In genomic region chr17:80660707-80661380, GRCm38 (mm10) we compare ENCODE assay signal across 18 mouse cellular contexts.
DNase-seq lines count a peak whose midpoint lies in the region; ATAC-seq and TF ChIP-seq lines count a peak whose summit lies in the region.
"Had no signal": no experiment of that assay in that cellular context is flagged by ENCODE, and none has a peak within 500 bp of the region (broad histone marks: within the 10 kb centered on the region; RNA-seq: fewer than 3 reads in every experiment).

No protein-coding gene starts in this region.

- no peaks in the 10 kb centered on the region for H3K36me3 ChIP-seq in forebrain, embryonic 13.5 days (ENCODE audit: poor library complexity, severe bottlenecking)
- H3K36me3 ChIP-seq in forebrain, postnatal 0 days (ENCODE audit: insufficient read depth) = 0 out of 2 replicates have a peak, but pooled peaks cover 6% of the 10 kb centered on the region
- H3K36me3 ChIP-seq in midbrain, embryonic 11.5 days (ENCODE audit: control insufficient read depth, insufficient read depth, low read length) = no peaks in the 10 kb centered on the region
- no peaks in the 10 kb centered on the region; the same call in 1 of the 2 replicates for H3K36me3 ChIP-seq in midbrain, embryonic 14.5 days (ENCODE audit: control insufficient read depth, insufficient read depth, low read length)
- no peaks in the 10 kb centered on the region; the same call in 1 of the 2 replicates for H3K36me3 ChIP-seq in neural tube, embryonic 15.5 days
- H3K36me3 ChIP-seq: heart, embryonic 15.5 days; limb, embryonic 12.5 days; liver, embryonic 13.5 days; lung, embryonic 15.5 days had no signal

- no peak for TF ChIP-seq CTCF in forebrain, postnatal 0 days (IDR thresholded peaks at IDR 0.05; ENCODE audit: low read depth)

- whole genome bisulfite sequencing in forebrain, embryonic 13.5 days = 71% methylated on average over 15 of the region's 15 CpGs
- 61% methylated on average over 15 of the region's 15 CpGs for WGBS in forebrain, postnatal 0 days
- 85% methylated on average over 15 of the region's 15 CpGs for WGBS in midbrain, embryonic 11.5 days
- 68% methylated on average over 15 of the region's 15 CpGs for WGBS in midbrain, embryonic 14.5 days
- 65% methylated on average over 15 of the region's 15 CpGs for WGBS in neural tube, embryonic 15.5 days

- ATAC-seq in forebrain, embryonic 13.5 days = no peak
- ATAC-seq in forebrain, postnatal 0 days = no peak
- peak; percentile 65 for ATAC-seq in midbrain, embryonic 11.5 days (ENCODE audit: low FRiP score)
- no peak; the same call in 1 of the 2 replicates for ATAC-seq in midbrain, embryonic 14.5 days (ENCODE audit: low FRiP score, low TSS enrichment)
- no peak for ATAC-seq in neural tube, embryonic 15.5 days (ENCODE audit: low FRiP score)
- ATAC-seq in megakaryocyte progenitor cell, adult 5-6 weeks (replicated peaks; ENCODE audit: poor library complexity) = no peak

- no peak for DNase-seq in forebrain, postnatal 0 days
- DNase-seq in midbrain, embryonic 11.5 days (ENCODE audit: low spot score, missing footprints) = no peak
- DNase-seq in midbrain, embryonic 14.5 days = no peak
- peak; percentile 43 for DNase-seq in cerebellum, postnatal 25 days
- DNase-seq: adrenal gland, postnatal 25 days; gastrocnemius, adult 2 months; heart, adult 2 months; kidney, adult 18-20 months; kidney, postnatal 10 days; liver, embryonic 13.5 days; thymus, postnatal 36 days had no signal

- no peaks in the 10 kb centered on the region for H3K9me3 ChIP-seq in forebrain, embryonic 13.5 days (replicated peaks)
- no peaks in the 10 kb centered on the region for H3K9me3 ChIP-seq in forebrain, postnatal 0 days (ENCODE audit: low read length)
- no peaks in the 10 kb centered on the region for H3K9me3 ChIP-seq in midbrain, embryonic 11.5 days (ENCODE audit: control insufficient read depth, low read length)
- no peaks in the 10 kb centered on the region for H3K9me3 ChIP-seq in midbrain, embryonic 14.5 days (ENCODE audit: control insufficient read depth, low read length)
- no peaks in the 10 kb centered on the region for H3K9me3 ChIP-seq in neural tube, embryonic 15.5 days (replicated peaks)
- H3K9me3 ChIP-seq: heart, embryonic 15.5 days; limb, embryonic 12.5 days; liver, embryonic 13.5 days; lung, embryonic 15.5 days had no signal

- H3K9ac ChIP-seq in forebrain, embryonic 13.5 days = no peak overlapping the region
- no peak overlapping the region for H3K9ac ChIP-seq in forebrain, postnatal 0 days
- no peak overlapping the region for H3K9ac ChIP-seq in midbrain, embryonic 11.5 days (ENCODE audit: low read length)
- no peak overlapping the region for H3K9ac ChIP-seq in midbrain, embryonic 14.5 days (replicated peaks; ENCODE audit: low read length)
- H3K9ac ChIP-seq in neural tube, embryonic 15.5 days (replicated peaks) = no peak overlapping the region
- H3K9ac ChIP-seq: heart, embryonic 15.5 days; limb, embryonic 12.5 days; liver, embryonic 13.5 days; lung, embryonic 15.5 days had no signal

- H3K4me3 ChIP-seq in forebrain, embryonic 13.5 days = no peak overlapping the region
- H3K4me3 ChIP-seq in forebrain, postnatal 0 days (ENCODE audit: low read depth, low read length) = no peak overlapping the region
- no peak overlapping the region for H3K4me3 ChIP-seq in midbrain, embryonic 11.5 days (ENCODE audit: low read depth, low read length)
- H3K4me3 ChIP-seq in midbrain, embryonic 14.5 days (replicated peaks; ENCODE audit: low read depth, low read length) = no peak overlapping the region
- no peak overlapping the region for H3K4me3 ChIP-seq in neural tube, embryonic 15.5 days (replicated peaks)
- H3K4me3 ChIP-seq: gastrocnemius, adult 2 months; heart, adult 2 months; heart, embryonic 15.5 days; left cerebral cortex, adult 2 months; limb, embryonic 12.5 days; liver, embryonic 13.5 days; lung, embryonic 15.5 days had no signal

- H3K27ac ChIP-seq in forebrain, embryonic 13.5 days = peak overlapping the region; percentile 31
- no peak overlapping the region for H3K27ac ChIP-seq in forebrain, postnatal 0 days (ENCODE audit: low read depth, low read length)
- no peak overlapping the region for H3K27ac ChIP-seq in midbrain, embryonic 11.5 days (ENCODE audit: low read depth, low read length)
- no peak overlapping the region for H3K27ac ChIP-seq in midbrain, embryonic 14.5 days (replicated peaks; ENCODE audit: low read depth, low read length)
- peak overlapping the region; percentile 33; the same call in 1 of the 2 replicates for H3K27ac ChIP-seq in neural tube, embryonic 15.5 days (replicated peaks)
- H3K27ac ChIP-seq: heart, adult 2 months; heart, embryonic 15.5 days; left cerebral cortex, adult 2 months; limb, embryonic 12.5 days; liver, embryonic 13.5 days; lung, embryonic 15.5 days had no signal

- H3K4me1 ChIP-seq in forebrain, embryonic 13.5 days = peaks cover 7% of the 10 kb centered on the region; the same call in 1 of the 2 replicates
- no peaks in the 10 kb centered on the region for H3K4me1 ChIP-seq in forebrain, postnatal 0 days (ENCODE audit: insufficient read depth)
- H3K4me1 ChIP-seq in midbrain, embryonic 11.5 days (ENCODE audit: control insufficient read depth, insufficient read depth, low read length) = peaks cover 3% of the 10 kb centered on the region; the same call in 1 of the 2 replicates
- H3K4me1 ChIP-seq in midbrain, embryonic 14.5 days (ENCODE audit: control insufficient read depth, insufficient read depth, low read length) = peaks cover 6% of the 10 kb centered on the region; the same call in 1 of the 2 replicates
- H3K4me1 ChIP-seq in neural tube, embryonic 15.5 days = peaks cover 13% of the 10 kb centered on the region
- H3K4me1 ChIP-seq: heart, embryonic 15.5 days; liver, embryonic 13.5 days; lung, embryonic 15.5 days had no signal

- no peaks in the 10 kb centered on the region for H3K27me3 ChIP-seq in forebrain, embryonic 13.5 days
- no peaks in the 10 kb centered on the region for H3K27me3 ChIP-seq in forebrain, postnatal 0 days (ENCODE audit: insufficient read depth, low read length)
- H3K27me3 ChIP-seq in midbrain, embryonic 11.5 days (ENCODE audit: control insufficient read depth, insufficient read depth, low read length) = no peaks in the 10 kb centered on the region
- no peaks in the 10 kb centered on the region for H3K27me3 ChIP-seq in midbrain, embryonic 14.5 days (ENCODE audit: control insufficient read depth, insufficient read depth, low read length)
- H3K27me3 ChIP-seq in neural tube, embryonic 15.5 days (replicated peaks) = no peaks in the 10 kb centered on the region
- H3K27me3 ChIP-seq: heart, embryonic 15.5 days; limb, embryonic 12.5 days; liver, embryonic 13.5 days; lung, embryonic 15.5 days had no signal

- no peak overlapping the region for H3K4me2 ChIP-seq in forebrain, embryonic 13.5 days
- H3K4me2 ChIP-seq in forebrain, postnatal 0 days (ENCODE audit: low read depth) = no peak overlapping the region
- H3K4me2 ChIP-seq in midbrain, embryonic 11.5 days = no peak overlapping the region
- H3K4me2 ChIP-seq in midbrain, embryonic 14.5 days (ENCODE audit: low read length) = no peak overlapping the region
- no peak overlapping the region for H3K4me2 ChIP-seq in neural tube, embryonic 15.5 days
- H3K4me2 ChIP-seq: heart, embryonic 15.5 days; limb, embryonic 12.5 days; liver, embryonic 13.5 days; lung, embryonic 15.5 days had no signal

Comparison
In these comparisons a context has a peak if more than half of its experiments do, and no peak if none do; other contexts are left out.
1. H3K27ac ChIP-seq: peak in forebrain, embryonic 13.5 days (single experiment) and neural tube, embryonic 15.5 days (single experiment); none in forebrain, postnatal 0 days (single experiment), midbrain, embryonic 11.5 days (single experiment) and midbrain, embryonic 14.5 days (single experiment).
2. DNase-seq: peak in cerebellum, postnatal 25 days (2 of 2); none in forebrain, postnatal 0 days (single experiment), midbrain, embryonic 11.5 days (single experiment) and midbrain, embryonic 14.5 days (single experiment).